Mouse (Mus musculus): ENCODE results near the gene Lrrc7. TPM values are rescaled to one million over a fixed set of nuclear protein-coding genes. Genes with fewer than 3 reads are reported as not detected.

Gene Lrrc7
- polyA plus RNA-seq, 1 experiment, result not detected

DNA sequence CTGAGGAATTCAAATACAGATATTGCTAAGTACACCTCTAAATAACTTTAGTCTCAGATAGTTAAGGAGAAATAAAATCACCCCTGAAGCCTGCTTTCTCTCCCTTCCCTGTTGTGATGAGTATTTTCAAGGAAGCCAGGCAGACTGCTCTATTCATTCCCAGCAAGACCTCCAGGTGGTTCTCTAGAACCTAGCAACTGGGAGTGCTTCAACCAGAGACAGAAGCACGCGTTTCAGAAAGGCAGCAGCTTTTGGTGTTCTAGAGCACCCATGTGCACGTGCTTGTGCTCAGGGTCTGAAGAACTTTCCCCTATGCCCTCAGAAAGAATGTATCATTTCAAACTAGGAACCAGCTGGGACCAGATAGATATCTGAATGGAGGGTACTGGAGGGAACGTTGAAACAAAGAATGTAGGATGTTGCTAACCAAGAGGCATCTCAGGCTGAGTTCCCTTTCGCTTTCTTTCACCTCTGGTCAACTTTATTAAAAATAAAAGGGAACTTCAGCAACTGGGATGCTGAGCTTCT lies 2.8 kb downstream of the Lrrc7 start:
- no peak overlapping the region for H3K27ac ChIP-seq (ENCODE audit: insufficient read depth, low read depth, low read length)
- H3K27me3 ChIP-seq (ENCODE audit: control insufficient read depth, insufficient read depth, low read length), result peaks cover 6% of the 10 kb centered on the region; the same call in 1 of the 2 replicates
- no peaks in the 10 kb centered on the region for H3K36me3 ChIP-seq (ENCODE audit: control insufficient read depth, insufficient read depth, low read length)
- H3K4me1 ChIP-seq (ENCODE audit: control insufficient read depth, insufficient read depth, insufficient read length, low read length), result no peaks in the 10 kb centered on the region
- no peak overlapping the region for H3K4me3 ChIP-seq (ENCODE audit: low read depth, low read length)
- 28% methylated on average over 5 of the region's 5 CpGs for WGBS
- TF ChIP-seq POLR2A (IDR thresholded peaks at IDR 0.05; ENCODE audit: low read depth, low read length) (no peak), CTCF (IDR thresholded peaks at IDR 0.05; ENCODE audit: extremely low read depth, insufficient read length, insufficient replicate concordance, low read depth, low read length) (no peak)

DNA sequence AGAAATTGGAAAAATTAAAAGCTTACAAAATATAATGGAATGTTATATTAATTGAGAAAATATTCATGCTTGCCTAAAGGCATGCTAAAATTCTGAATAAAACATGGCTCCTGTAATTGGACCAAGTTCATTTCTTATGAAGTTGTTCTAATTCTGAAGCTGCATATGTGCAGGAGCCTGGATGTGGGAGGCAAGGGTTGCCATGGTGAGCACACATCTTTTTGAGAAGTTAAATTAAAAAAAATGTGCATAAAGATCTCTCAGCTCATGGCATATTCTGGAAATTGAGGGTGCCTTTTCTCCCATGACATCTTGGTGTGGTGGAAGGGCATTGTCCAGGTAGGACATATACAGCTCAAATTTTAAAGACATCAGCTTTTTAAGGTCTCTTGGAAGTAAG lies 3.4 kb downstream of the Lrrc7 start:
- Histone ChIP-seq H3K4me1 (ENCODE audit: control insufficient read depth, insufficient read depth, insufficient read length, low read length) (no peaks in the 10 kb centered on the region), H3K27ac (ENCODE audit: insufficient read depth, low read depth, low read length) (no peak overlapping the region), H3K4me3 (ENCODE audit: low read depth, low read length) (no peak overlapping the region), H3K27me3 (ENCODE audit: control insufficient read depth, insufficient read depth, low read length) (peaks cover 6% of the 10 kb centered on the region; the same call in 1 of the 2 replicates), H3K36me3 (ENCODE audit: control insufficient read depth, insufficient read depth, low read length) (no peaks in the 10 kb centered on the region)
- TF ChIP-seq POLR2A (IDR thresholded peaks at IDR 0.05; ENCODE audit: low read depth, low read length) (no peak), CTCF (IDR thresholded peaks at IDR 0.05; ENCODE audit: extremely low read depth, insufficient read length, insufficient replicate concordance, low read depth, low read length) (no peak)

DNA sequence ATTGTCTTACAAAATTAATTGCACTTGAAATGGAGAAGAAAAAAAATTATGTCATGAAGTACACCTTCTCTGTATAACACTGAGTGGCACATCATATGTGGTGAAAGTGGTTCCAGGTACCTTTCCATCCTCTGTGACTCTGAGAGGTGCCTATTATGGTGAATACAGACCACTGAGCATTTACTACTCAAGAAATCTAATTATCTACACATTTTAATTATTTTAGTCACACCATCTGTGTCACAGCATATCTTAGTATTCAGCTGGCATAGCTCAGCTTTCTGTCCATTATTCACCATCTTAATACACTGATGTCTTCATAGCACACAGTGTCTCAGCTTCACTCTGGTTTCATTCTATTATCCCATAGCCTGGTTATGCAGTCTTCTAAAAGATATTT lies 7.7 kb downstream of the Lrrc7 start:
- H3K36me3 ChIP-seq (ENCODE audit: control insufficient read depth, insufficient read depth, low read length), result no peaks in the 10 kb centered on the region
- no peak overlapping the region for H3K4me3 ChIP-seq (ENCODE audit: low read depth, low read length)
- no peaks in the 10 kb centered on the region for H3K27me3 ChIP-seq (ENCODE audit: control insufficient read depth, insufficient read depth, low read length)
- H3K27ac ChIP-seq (ENCODE audit: insufficient read depth, low read depth, low read length), result no peak overlapping the region
- no peaks in the 10 kb centered on the region for H3K4me1 ChIP-seq (ENCODE audit: control insufficient read depth, insufficient read depth, insufficient read length, low read length)
- no peak for TF ChIP-seq POLR2A (IDR thresholded peaks at IDR 0.05; ENCODE audit: low read depth, low read length)
- no peak for TF ChIP-seq CTCF (IDR thresholded peaks at IDR 0.05; ENCODE audit: extremely low read depth, insufficient read length, insufficient replicate concordance, low read depth, low read length)

DNA sequence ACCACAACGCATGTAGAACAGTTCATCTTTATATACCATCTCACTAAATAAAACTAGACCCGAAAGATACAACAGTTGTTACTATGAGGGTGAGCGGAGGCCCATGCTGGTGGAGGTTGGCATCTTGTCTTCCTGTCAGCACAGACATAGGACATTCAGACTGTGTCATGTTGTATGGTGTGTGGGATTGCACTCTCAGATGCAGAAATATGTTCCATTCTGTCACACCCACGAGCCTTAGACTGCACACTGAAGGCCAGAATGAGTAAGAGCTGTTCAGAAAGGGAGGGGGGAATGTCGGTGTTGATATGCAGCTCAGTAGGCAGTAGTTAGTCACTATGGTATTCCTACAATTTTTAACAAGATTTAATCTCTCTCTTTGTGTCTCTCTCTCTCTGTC lies 9.9 kb downstream of the Lrrc7 start:
- 61% methylated on average over 5 of the region's 5 CpGs for WGBS
- H3K27ac ChIP-seq (ENCODE audit: insufficient read depth, low read depth, low read length), result no peak overlapping the region
- TF ChIP-seq CTCF (IDR thresholded peaks at IDR 0.05; ENCODE audit: extremely low read depth, insufficient read length, insufficient replicate concordance, low read depth, low read length), result no peak
- no peak for TF ChIP-seq POLR2A (IDR thresholded peaks at IDR 0.05; ENCODE audit: low read depth, low read length)

DNA sequence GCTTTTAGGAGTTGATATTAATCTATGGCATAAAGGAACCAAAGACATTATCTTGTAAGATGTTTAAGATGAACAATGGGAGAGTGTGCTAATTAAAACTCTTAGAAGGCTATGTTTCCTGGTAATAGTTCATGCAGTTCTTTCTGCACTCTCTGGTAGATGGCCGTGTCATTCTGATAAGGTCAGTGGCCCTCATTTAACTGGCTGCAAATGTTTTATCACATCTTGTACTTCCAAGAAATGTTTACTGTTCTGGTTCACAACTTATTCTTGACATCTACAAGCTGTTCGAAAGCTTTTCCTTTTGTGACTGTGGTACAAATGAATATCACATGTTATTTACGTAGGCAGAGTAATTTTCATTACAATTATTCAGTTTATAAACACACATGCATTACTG lies 18.5 kb downstream of the Lrrc7 start:
- Histone ChIP-seq H3K27me3 (ENCODE audit: control insufficient read depth, insufficient read depth, low read length) (no peaks in the 10 kb centered on the region), H3K27ac (ENCODE audit: insufficient read depth, low read depth, low read length) (no peak overlapping the region), H3K4me3 (ENCODE audit: low read depth, low read length) (no peak overlapping the region), H3K4me1 (ENCODE audit: control insufficient read depth, insufficient read depth, insufficient read length, low read length) (no peaks in the 10 kb centered on the region), H3K36me3 (ENCODE audit: control insufficient read depth, insufficient read depth, low read length) (no peaks in the 10 kb centered on the region)
- 57% methylated on average over 3 of the region's 3 CpGs for WGBS
- TF ChIP-seq POLR2A (IDR thresholded peaks at IDR 0.05; ENCODE audit: low read depth, low read length) (no peak), CTCF (IDR thresholded peaks at IDR 0.05; ENCODE audit: extremely low read depth, insufficient read length, insufficient replicate concordance, low read depth, low read length) (no peak)

More for the DNA sequence above, 9.9 kb downstream of the Lrrc7 start:
- Histone ChIP-seq H3K36me3 (ENCODE audit: control insufficient read depth, insufficient read depth, low read length) (no peaks in the 10 kb centered on the region), H3K4me1 (ENCODE audit: control insufficient read depth, insufficient read depth, insufficient read length, low read length) (no peaks in the 10 kb centered on the region), H3K27me3 (ENCODE audit: control insufficient read depth, insufficient read depth, low read length) (no peaks in the 10 kb centered on the region), H3K4me3 (ENCODE audit: low read depth, low read length) (no peak overlapping the region)

DNA sequence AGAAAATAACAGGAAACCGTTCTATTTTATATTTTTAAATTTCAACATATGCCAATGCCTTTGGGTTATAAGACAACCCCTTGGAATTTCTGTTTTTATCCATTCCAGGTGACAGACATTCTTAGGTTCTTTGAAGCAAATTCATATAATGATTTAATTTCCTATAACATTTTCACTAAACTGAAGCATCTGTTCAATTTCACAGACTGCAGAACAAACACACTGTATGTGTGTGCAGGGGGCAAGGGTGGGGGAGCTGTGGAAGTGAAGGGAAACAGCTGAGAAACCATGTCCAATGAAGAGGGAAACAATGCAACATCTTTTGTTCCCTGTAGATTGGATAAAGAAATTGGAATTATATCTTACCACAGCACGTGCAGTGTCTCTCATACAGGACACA lies 29.2 kb downstream of the Lrrc7 start:
- H3K27ac ChIP-seq (ENCODE audit: insufficient read depth, low read depth, low read length), result no peak overlapping the region
- H3K36me3 ChIP-seq (ENCODE audit: control insufficient read depth, insufficient read depth, low read length), result no peaks in the 10 kb centered on the region
- 74% methylated on average over 2 of the region's 2 CpGs for WGBS
- no peak overlapping the region for H3K4me3 ChIP-seq (ENCODE audit: low read depth, low read length)
- TF ChIP-seq POLR2A (IDR thresholded peaks at IDR 0.05; ENCODE audit: low read depth, low read length) (no peak), CTCF (IDR thresholded peaks at IDR 0.05; ENCODE audit: extremely low read depth, insufficient read length, insufficient replicate concordance, low read depth, low read length) (no peak)
- no peaks in the 10 kb centered on the region for H3K27me3 ChIP-seq (ENCODE audit: control insufficient read depth, insufficient read depth, low read length)
- H3K4me1 ChIP-seq (ENCODE audit: control insufficient read depth, insufficient read depth, insufficient read length, low read length), result no peaks in the 10 kb centered on the region

DNA sequence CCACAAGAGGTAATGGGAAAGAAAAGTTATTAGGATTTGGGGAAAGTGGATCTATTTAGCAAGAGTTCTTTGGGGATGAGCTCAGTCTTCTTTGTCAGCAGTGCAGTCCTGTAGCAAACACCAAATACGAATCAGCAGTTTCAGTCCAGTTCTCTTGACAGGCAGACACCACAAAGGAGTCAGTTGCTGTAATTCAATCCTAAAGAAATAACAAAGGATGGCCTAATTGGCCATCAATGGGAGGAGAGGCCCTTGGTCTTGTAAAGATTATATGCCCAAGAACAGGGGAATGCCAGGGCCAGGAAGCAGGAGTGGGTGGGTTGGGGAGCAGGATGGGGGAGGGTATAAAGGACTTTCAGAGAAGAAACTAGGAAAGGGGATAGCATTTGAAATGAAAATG lies 33.5 kb downstream of the Lrrc7 start:
- TF ChIP-seq CTCF (IDR thresholded peaks at IDR 0.05; ENCODE audit: extremely low read depth, insufficient read length, insufficient replicate concordance, low read depth, low read length) (no peak), POLR2A (IDR thresholded peaks at IDR 0.05; ENCODE audit: low read depth, low read length) (no peak)
- Histone ChIP-seq H3K27ac (ENCODE audit: insufficient read depth, low read depth, low read length) (no peak overlapping the region), H3K27me3 (ENCODE audit: control insufficient read depth, insufficient read depth, low read length) (no peaks in the 10 kb centered on the region), H3K4me1 (ENCODE audit: control insufficient read depth, insufficient read depth, insufficient read length, low read length) (no peaks in the 10 kb centered on the region), H3K36me3 (ENCODE audit: control insufficient read depth, insufficient read depth, low read length) (no peaks in the 10 kb centered on the region), H3K4me3 (ENCODE audit: low read depth, low read length) (no peak overlapping the region)
- 65% methylated on average over 1 of the region's 1 CpGs for WGBS
